Mouse (Mus musculus): Measurements from ENCODE around the gene 2410004B18Rik.

The 2410004B18Rik gene

GRCm38 (mm10) chr3:145929525-145930400 lies 8.1 kb upstream of the 2410004B18Rik start:
- no peak for DNase-seq (ENCODE audit: extremely low read depth, low read depth)

GRCm38 (mm10) chr3:145933845-145934244 lies 4.0 kb upstream of the 2410004B18Rik start:
- no peak for DNase-seq (ENCODE audit: extremely low read depth, low read depth)

GRCm38 (mm10) chr3:145938405-145939349 lies 863 bp downstream of the 2410004B18Rik start:
- peak; percentile 22 for DNase-seq (ENCODE audit: extremely low read depth, low read depth)

- DNase-seq (ENCODE audit: extremely low read depth, low read depth) = peak; percentile 55
Observed at GRCm38 (mm10) chr3:145939402-145939801, 1.6 kb downstream of the 2410004B18Rik start.

GRCm38 (mm10) chr3:145939971-145940370 lies 2.2 kb downstream of the 2410004B18Rik start:
- no peak for DNase-seq (ENCODE audit: extremely low read depth, low read depth)

GRCm38 (mm10) chr3:145941971-145942370 lies 4.2 kb downstream of the 2410004B18Rik start:
- DNase-seq (ENCODE audit: extremely low read depth, low read depth) = peak; percentile 84

GRCm38 (mm10) chr3:145944348-145944747 lies 6.5 kb downstream of the 2410004B18Rik start:
- no peak for DNase-seq (ENCODE audit: extremely low read depth, low read depth)

- DNase-seq (ENCODE audit: extremely low read depth, low read depth) = no peak
Observed at GRCm38 (mm10) chr3:145945904-145946303, 8.1 kb downstream of the 2410004B18Rik start.

GRCm38 (mm10) chr3:145946654-145947053 lies 8.8 kb downstream of the 2410004B18Rik start:
- no peak for DNase-seq (ENCODE audit: extremely low read depth, low read depth)

GRCm38 (mm10) chr3:145947539-145948204 lies 9.9 kb downstream of the 2410004B18Rik start:
- no peak for DNase-seq (ENCODE audit: extremely low read depth, low read depth)

GRCm38 (mm10) chr3:145950034-145950814 lies 12.4 kb downstream of the 2410004B18Rik start:
- peak; percentile 91 for DNase-seq (ENCODE audit: extremely low read depth, low read depth)

GRCm38 (mm10) chr3:145950815-145951130 lies 13.0 kb downstream of the 2410004B18Rik start:
- no peak for DNase-seq (ENCODE audit: extremely low read depth, low read depth)

- DNase-seq (ENCODE audit: extremely low read depth, low read depth) = peak; percentile 54
Observed at GRCm38 (mm10) chr3:145951287-145952165, 13.7 kb downstream of the 2410004B18Rik start.

GRCm38 (mm10) chr3:145952945-145953344 lies 15.1 kb downstream of the 2410004B18Rik start:
- DNase-seq (ENCODE audit: extremely low read depth, low read depth) = peak; percentile 73

- no peak for DNase-seq (ENCODE audit: extremely low read depth, low read depth)
Observed at GRCm38 (mm10) chr3:145953411-145953810, 15.6 kb downstream of the 2410004B18Rik start.

- DNase-seq (ENCODE audit: extremely low read depth, low read depth) = no peak
Observed at GRCm38 (mm10) chr3:145959824-145960223, 22.0 kb downstream of the 2410004B18Rik start.

GRCm38 (mm10) chr3:145962411-145962810 lies 24.6 kb downstream of the 2410004B18Rik start:
- DNase-seq (ENCODE audit: extremely low read depth, low read depth) = no peak

GRCm38 (mm10) chr3:145963101-145964017 lies 25.5 kb downstream of the 2410004B18Rik start:
- DNase-seq (ENCODE audit: extremely low read depth, low read depth) = no peak

GRCm38 (mm10) chr3:145964018-145964387 lies 26.2 kb downstream of the 2410004B18Rik start:
- no peak for DNase-seq (ENCODE audit: extremely low read depth, low read depth)

Data from MEL-GATA-1-ER (cell line).